Mouse (Mus musculus): Measurements from ENCODE around the gene Cbr2. TPM values are rescaled to one million over a fixed set of nuclear protein-coding genes. Genes with fewer than 3 reads are reported as not detected.

Gene Cbr2
- total RNA-seq, 2 experiments from 2014 or later, result 1.7 to 2.3 TPM

Other genes starting within 250 kb of the Cbr2 start
- 10 to 100 TPM; 70.4 to 71.7 TPM for gene Mrpl12, start 247.5 kb downstream of the Cbr2 start, total RNA-seq (2021)
- gene Slc25a10, start 240.3 kb downstream of the Cbr2 start, total RNA-seq (2021), result 10 to 100 TPM; 18.7 to 20.4 TPM
- under 1 TPM; 0.15 to 0.18 TPM for gene Gcgr, start 201.4 kb downstream of the Cbr2 start, total RNA-seq (2021)
- gene Mcrip1, start 182.4 kb downstream of the Cbr2 start, total RNA-seq (2021), result 10 to 100 TPM; 71.3 to 71.6 TPM
- not detected for gene Ppp1r27, start 181.0 kb downstream of the Cbr2 start, total RNA-seq (2021)
- gene P4hb, start 158.9 kb downstream of the Cbr2 start, total RNA-seq (2021), result 100 to 1,000 TPM; 118 to 122 TPM
- 100 to 1,000 TPM; 266 to 282 TPM for gene Arhgdia, start 150.5 kb downstream of the Cbr2 start, total RNA-seq (2021)
- gene Alyref, start 133.7 kb downstream of the Cbr2 start, total RNA-seq (2021), result 10 to 100 TPM; 60.0 to 67.6 TPM
- gene Anapc11, start 133.7 kb downstream of the Cbr2 start, total RNA-seq (2021), result 100 to 1,000 TPM in 1 of 2 experiments, 10 to 100 TPM in 1; 85.0 to 103 TPM
- gene Npb, start 123.6 kb downstream of the Cbr2 start, total RNA-seq (2021), result 1 to 10 TPM; 1.2 to 1.8 TPM
- 100 to 1,000 TPM; 138 to 157 TPM for gene Pcyt2, start 114.2 kb downstream of the Cbr2 start, total RNA-seq (2021)
- gene Sirt7, start 106.9 kb downstream of the Cbr2 start, total RNA-seq (2021), result 10 to 100 TPM; 40.7 to 41.5 TPM
- 10 to 100 TPM; 77.3 to 86.3 TPM for gene Mafg, start 98.5 kb downstream of the Cbr2 start, total RNA-seq (2021)
- gene Pycr1, start 88.3 kb downstream of the Cbr2 start, total RNA-seq (2021), result 1 to 10 TPM; 1.8 to 2.1 TPM
- gene Myadml2, start 84.0 kb downstream of the Cbr2 start, total RNA-seq (2021), result 1 to 10 TPM; 4.2 to 4.4 TPM
- 1 to 10 TPM; 3.6 to 3.7 TPM for gene Notum, start 70.9 kb downstream of the Cbr2 start, total RNA-seq (2021)
- 10 to 100 TPM; 45.6 to 47.6 TPM for gene Aspscr1, start 59.1 kb downstream of the Cbr2 start, total RNA-seq (2021)
- 10 to 100 TPM; 15.5 to 15.7 TPM for gene Cenpx, start 18.4 kb downstream of the Cbr2 start, total RNA-seq (2021)
- gene Lrrc45, start 18.2 kb downstream of the Cbr2 start, total RNA-seq (2021), result 10 to 100 TPM; 56.6 to 69.3 TPM
- 10 to 100 TPM; 36.5 to 41.0 TPM for gene Rac3, start 10.6 kb downstream of the Cbr2 start, total RNA-seq (2021)
- gene Dcxr, start 4.8 kb downstream of the Cbr2 start, total RNA-seq (2021), result 10 to 100 TPM in 1 of 2 experiments, 1 to 10 TPM in 1; 8.1 to 10.8 TPM
- 10 to 100 TPM; 19.5 to 20.1 TPM for gene Hmga1b, start 30.7 kb upstream of the Cbr2 start, total RNA-seq (2021)
- 10 to 100 TPM; 66.1 to 68.6 TPM for gene Rfng, start 52.1 kb upstream of the Cbr2 start, total RNA-seq (2021)
- gene Gps1, start 52.2 kb upstream of the Cbr2 start, total RNA-seq (2021), result 100 to 1,000 TPM; 146 to 147 TPM
- gene Dus1l, start 64.3 kb upstream of the Cbr2 start, total RNA-seq (2021), result 10 to 100 TPM; 44.7 to 52.9 TPM
- 100 to 1,000 TPM; 173 to 191 TPM for gene Fasn, start 92.4 kb upstream of the Cbr2 start, total RNA-seq (2021)
- gene Ccdc57, start 200.8 kb upstream of the Cbr2 start, total RNA-seq (2021), result 1 to 10 TPM; 6.1 to 7.0 TPM
- 1 to 10 TPM; 2.3 to 2.5 TPM for gene Slc16a3, start 216.4 kb upstream of the Cbr2 start, total RNA-seq (2021)

All from layer of hippocampus, postnatal 36 days (tissue).